Mouse (Mus musculus): ENCODE measurements around the gene Tmem128.
A peak's percentile ranks its signal among the peaks of the same experiment; 100 is the strongest.

Tmem128 gene

GRCm38 (mm10) chr5:38277936-38278600 is 18.1 kb downstream of the Tmem128 start:
- DNase-seq (ENCODE audit: low spot score in 2 of 2), result no peak

GRCm38 (mm10) chr5:38280075-38280474 is 20.1 kb downstream of the Tmem128 start:
- DNase-seq (ENCODE audit: low spot score in 2 of 2), result no peak

- DNase-seq (ENCODE audit: low spot score in 2 of 2), result no peak
These were observed 25.7 kb downstream of the Tmem128 start for GRCm38 (mm10) chr5:38285724-38286123.

GRCm38 (mm10) chr5:38288476-38288875 is 28.5 kb downstream of the Tmem128 start:
- DNase-seq (ENCODE audit: low spot score in 2 of 2), result no peak

- no peak for DNase-seq (ENCODE audit: low spot score in 2 of 2)
These were observed 41.9 kb downstream of the Tmem128 start for GRCm38 (mm10) chr5:38301761-38302411.

GRCm38 (mm10) chr5:38302651-38303050 is 42.7 kb downstream of the Tmem128 start:
- DNase-seq (ENCODE audit: low spot score in 2 of 2), result no peak

- no peak for DNase-seq (ENCODE audit: low spot score in 2 of 2)
These were observed 45.3 kb downstream of the Tmem128 start for GRCm38 (mm10) chr5:38305241-38305640.

GRCm38 (mm10) chr5:38307255-38308101 is 47.5 kb downstream of the Tmem128 start:
- peak; percentile 78 to 91 for DNase-seq (ENCODE audit: low spot score in 2 of 2)

- DNase-seq (ENCODE audit: low spot score in 2 of 2), result peak in 1 of 2 experiments; percentile 37
These were observed 48.9 kb downstream of the Tmem128 start for GRCm38 (mm10) chr5:38308873-38309272.

- no peak for DNase-seq (ENCODE audit: low spot score in 2 of 2)
These were observed 49.8 kb downstream of the Tmem128 start for GRCm38 (mm10) chr5:38309795-38310194.
